Mouse (Mus musculus) layer of hippocampus, adult 9-10 months (tissue): ENCODE measurements around the gene Ifitm10.
"Not testable (repeated sequence)": the region's sequence is repeated elsewhere in the genome, so short reads cannot be mapped to it uniquely, and the experiment has no call there.

Experiments used
- DNase-seq: peaks from one replicate; pipeline ENCODE4 v3.0.0; 2022; ENCODE audit warnings: low spot score

Gene Ifitm10

GRCm38 (mm10) chr7:142360743-142361142 lies 12.8 kb downstream of the Ifitm10 start:
- no peak for DNase-seq

GRCm38 (mm10) chr7:142359129-142359528 lies 14.4 kb downstream of the Ifitm10 start:
- DNase-seq, result no peak

- DNase-seq, result no peak
Measured at GRCm38 (mm10) chr7:142357566-142357965, 16.0 kb downstream of the Ifitm10 start.

GRCm38 (mm10) chr7:142354661-142355233 lies 18.8 kb downstream of the Ifitm10 start:
- no peak for DNase-seq

GRCm38 (mm10) chr7:142353854-142354253 lies 19.7 kb downstream of the Ifitm10 start:
- no peak for DNase-seq

- DNase-seq, result no peak
Measured at GRCm38 (mm10) chr7:142351569-142351968, 22.0 kb downstream of the Ifitm10 start.

- DNase-seq, result no peak
Measured at GRCm38 (mm10) chr7:142349308-142349961, 24.1 kb downstream of the Ifitm10 start.

- DNase-seq, result no peak
Measured at GRCm38 (mm10) chr7:142347542-142347941, 26.0 kb downstream of the Ifitm10 start.

- DNase-seq, result no peak
Measured at GRCm38 (mm10) chr7:142342247-142342640, 31.3 kb downstream of the Ifitm10 start.

- no peak for DNase-seq
Measured at GRCm38 (mm10) chr7:142341564-142342246, 31.8 kb downstream of the Ifitm10 start.

GRCm38 (mm10) chr7:142340269-142340970 lies 33.1 kb downstream of the Ifitm10 start:
- DNase-seq, result no peak

GRCm38 (mm10) chr7:142335151-142335550 lies 38.4 kb downstream of the Ifitm10 start:
- DNase-seq, result no peak

GRCm38 (mm10) chr7:142334246-142334645 lies 39.3 kb downstream of the Ifitm10 start:
- peak; percentile 92 for DNase-seq

- DNase-seq, result not testable (repeated sequence)
Measured at GRCm38 (mm10) chr7:142332741-142333140, 40.8 kb downstream of the Ifitm10 start.

GRCm38 (mm10) chr7:142331281-142331680 lies 42.3 kb downstream of the Ifitm10 start:
- DNase-seq, result no peak

GRCm38 (mm10) chr7:142330271-142330724 lies 43.3 kb downstream of the Ifitm10 start:
- no peak for DNase-seq

- DNase-seq, result no peak
Measured at GRCm38 (mm10) chr7:142328507-142328906, 45.0 kb downstream of the Ifitm10 start.

- DNase-seq, result no peak
Measured at GRCm38 (mm10) chr7:142326714-142327445, 46.7 kb downstream of the Ifitm10 start.

GRCm38 (mm10) chr7:142323396-142324117 lies 50.0 kb downstream of the Ifitm10 start:
- no peak for DNase-seq

- DNase-seq, result no peak
Measured at GRCm38 (mm10) chr7:142322641-142323040, 50.9 kb downstream of the Ifitm10 start.

GRCm38 (mm10) chr7:142321637-142322306 lies 51.8 kb downstream of the Ifitm10 start:
- not testable (repeated sequence) for DNase-seq
